Mouse (Mus musculus) splenic B cell, adult 2 months (primary cell): Measurements from ENCODE around the gene Mfsd2b.

Experiments used
- DNase-seq: peaks from one replicate; pipeline ENCODE4 v3.0.0-alpha.2; 2011; ENCODE audit warnings: low read depth, low spot score
- H3K27me3 ChIP-seq: 2 replicates; pipeline ENCODE4 v1.6.1; 2012; ENCODE audit warnings: mild to moderate bottlenecking, low read length, moderate library complexity, mixed read lengths; ENCODE audit not compliant: control insufficient read depth, poor library complexity, insufficient read depth, severe bottlenecking
- H3K36me3 ChIP-seq: 2 replicates; pipeline ENCODE4 v1.6.1; 2012; ENCODE audit warnings: mild to moderate bottlenecking, low read length, moderate library complexity, mixed read lengths; ENCODE audit not compliant: control insufficient read depth, poor library complexity, insufficient read depth, severe bottlenecking

Gene Mfsd2b

DNA sequence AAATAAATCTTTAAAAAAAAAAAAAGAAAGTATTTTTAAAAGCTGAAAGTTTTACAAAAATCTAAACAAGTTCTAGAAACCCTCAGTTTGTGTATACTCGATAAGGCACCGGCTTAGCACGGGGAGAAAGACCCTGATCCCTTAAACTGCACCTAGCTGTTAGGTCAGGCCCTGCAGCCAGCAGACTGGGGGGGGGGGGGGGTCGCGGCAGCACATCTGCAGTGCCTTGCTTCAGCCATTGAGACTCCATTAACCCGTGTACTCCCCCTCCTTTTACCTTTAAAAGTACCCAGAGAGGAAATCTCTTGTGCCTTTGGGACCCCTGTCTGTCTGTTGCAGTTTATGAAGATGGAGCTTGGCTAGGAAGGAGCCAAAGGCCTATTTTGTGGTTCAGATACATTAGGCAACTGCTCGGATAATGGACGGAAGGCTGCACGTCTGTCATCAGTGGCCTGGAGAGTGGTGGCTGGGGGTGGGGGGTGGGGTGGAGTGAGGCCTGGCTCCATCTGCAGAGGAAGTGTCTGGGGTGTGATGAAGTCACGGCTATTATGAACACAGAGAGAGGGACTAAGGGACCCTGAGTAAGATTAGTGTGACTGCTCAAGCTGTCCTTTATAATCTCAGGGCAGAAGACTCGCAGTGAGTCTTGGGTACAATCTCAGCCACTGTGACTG is 14.8 kb downstream of the Mfsd2b start:
- DNase-seq, result no peak
- Histone ChIP-seq H3K36me3 (no peaks in the 10 kb centered on the region), H3K27me3 (no peaks in the 10 kb centered on the region)

DNA sequence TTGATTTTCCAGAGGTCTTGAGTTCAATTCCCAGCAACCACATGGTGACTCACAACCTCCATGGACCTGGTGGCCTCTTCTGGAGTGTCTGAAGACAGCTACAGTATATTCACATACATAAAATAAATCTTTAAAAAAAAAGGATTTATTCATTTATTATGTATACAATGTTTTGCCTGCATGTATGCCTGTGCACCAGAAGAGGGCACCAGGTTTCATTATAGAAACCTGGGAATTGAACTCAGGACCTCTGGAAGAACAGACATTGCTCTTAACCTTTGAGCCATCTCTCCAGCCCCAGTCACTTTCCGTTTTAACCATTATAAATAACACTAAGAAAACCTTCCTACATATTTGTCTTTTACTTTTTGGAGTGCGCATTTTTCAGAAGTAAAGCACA is 17.3 kb downstream of the Mfsd2b start:
- DNase-seq, result no peak
- no peaks in the 10 kb centered on the region for H3K36me3 ChIP-seq
- H3K27me3 ChIP-seq, result no peaks in the 10 kb centered on the region

DNA sequence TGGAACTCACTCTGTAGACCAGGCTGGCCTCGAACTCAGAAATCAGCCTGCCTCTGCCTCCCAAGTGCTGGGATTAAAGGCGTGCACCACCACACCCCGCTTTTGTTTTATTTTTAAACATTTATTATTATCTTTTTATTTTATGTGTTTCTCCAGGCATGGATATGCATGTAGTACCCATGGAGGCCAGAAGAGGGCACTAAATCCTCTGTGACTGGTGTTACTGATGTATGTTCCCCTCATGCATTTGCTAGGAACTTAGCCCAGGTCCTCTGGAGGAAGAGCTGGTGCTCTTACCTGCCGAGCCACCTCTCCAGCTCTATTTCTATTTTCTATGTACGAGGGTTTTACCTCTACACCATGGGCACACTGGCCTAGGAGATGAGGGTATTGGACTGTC is 18.0 kb downstream of the Mfsd2b start:
- Histone ChIP-seq H3K27me3 (no peaks in the 10 kb centered on the region), H3K36me3 (no peaks in the 10 kb centered on the region)
- DNase-seq, result peak; percentile 63

DNA sequence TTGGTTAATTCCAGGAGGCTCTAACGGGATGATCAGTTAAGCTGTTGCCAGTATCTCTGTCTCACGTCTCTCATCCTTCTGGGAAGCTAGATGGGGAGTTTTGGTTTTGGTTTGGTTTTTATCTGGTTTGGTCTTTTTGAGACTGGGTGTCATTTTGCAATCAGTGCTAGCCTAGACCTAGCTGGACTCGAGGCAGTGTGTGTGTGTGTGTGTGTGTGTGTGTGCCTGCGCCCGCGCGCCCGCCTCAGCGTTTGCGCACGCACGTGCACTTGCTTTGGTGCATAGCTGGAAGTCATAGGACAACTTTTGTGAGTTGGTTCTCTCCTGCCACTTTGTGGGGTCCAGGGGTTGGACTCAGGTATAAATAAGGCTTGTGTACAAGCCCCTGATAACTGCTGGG is 30.4 kb downstream of the Mfsd2b start:
- DNase-seq, result peak; percentile 66
- Histone ChIP-seq H3K36me3 (no peaks in the 10 kb centered on the region), H3K27me3 (peaks cover 4% of the 10 kb centered on the region)

DNA sequence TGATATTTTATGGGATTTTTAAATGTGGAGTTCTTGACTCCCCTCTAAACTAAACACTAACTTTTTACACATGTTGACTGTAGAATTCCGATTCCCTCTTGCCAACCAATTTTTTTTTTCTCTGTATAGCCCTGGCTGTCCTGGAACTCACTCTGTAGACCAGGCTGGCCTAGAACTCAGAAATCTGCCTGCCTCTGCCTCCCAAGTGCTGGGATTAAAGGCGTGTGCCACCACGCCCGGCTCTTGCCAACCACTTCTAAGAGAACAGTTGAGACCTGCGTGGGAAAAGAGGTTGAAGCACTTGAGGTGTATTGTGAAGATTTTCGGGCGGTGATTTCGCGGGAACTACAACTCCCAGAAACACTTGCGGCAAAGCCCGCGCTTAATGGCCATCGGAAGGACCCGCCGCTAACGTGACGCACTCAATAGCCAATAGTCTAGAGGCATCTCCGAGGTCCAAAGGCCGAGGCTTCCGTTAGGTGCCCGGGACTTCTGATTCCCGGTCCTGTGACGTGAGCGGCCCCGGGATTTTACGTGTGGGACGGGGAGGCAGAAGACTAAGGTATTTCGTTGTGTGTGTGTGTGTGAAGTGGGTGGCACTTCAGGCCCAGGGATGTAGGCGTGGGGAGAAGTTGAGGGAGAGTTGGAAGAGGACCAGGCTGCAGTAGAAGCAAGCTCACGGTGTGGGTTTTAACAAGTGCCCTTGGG is 31.1 kb downstream of the Mfsd2b start, which contains the start of gene Wdcp:
Gene Wdcp, plus strand, starts transcription at position 414 of the 708 bp plus-strand sequence.
- DNase-seq, result peak; percentile 88
- Histone ChIP-seq H3K27me3 (peaks cover 4% of the 10 kb centered on the region), H3K36me3 (no peaks in the 10 kb centered on the region)

DNA sequence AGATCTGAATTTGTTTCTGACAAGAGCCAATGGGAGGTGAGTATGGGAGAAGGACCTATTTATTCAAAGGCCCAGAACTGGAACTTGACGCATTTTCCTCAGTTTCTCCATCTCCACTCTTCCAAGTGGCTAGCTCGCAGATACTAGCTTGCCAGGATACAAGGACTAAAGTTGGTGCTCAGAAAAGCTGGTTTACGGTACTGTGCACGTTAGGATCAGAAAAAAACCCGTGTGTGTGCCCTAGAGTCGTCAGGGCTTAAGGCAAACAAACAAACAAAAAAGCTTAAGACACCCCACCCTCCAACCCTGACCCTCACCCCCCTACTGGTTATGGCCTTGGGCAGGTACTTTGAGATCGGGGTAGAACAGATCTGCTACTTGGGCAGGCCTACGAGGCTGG is 31.7 kb downstream of the Mfsd2b start:
- Histone ChIP-seq H3K36me3 (no peaks in the 10 kb centered on the region), H3K27me3 (peaks cover 4% of the 10 kb centered on the region)
- DNase-seq, result no peak

DNA sequence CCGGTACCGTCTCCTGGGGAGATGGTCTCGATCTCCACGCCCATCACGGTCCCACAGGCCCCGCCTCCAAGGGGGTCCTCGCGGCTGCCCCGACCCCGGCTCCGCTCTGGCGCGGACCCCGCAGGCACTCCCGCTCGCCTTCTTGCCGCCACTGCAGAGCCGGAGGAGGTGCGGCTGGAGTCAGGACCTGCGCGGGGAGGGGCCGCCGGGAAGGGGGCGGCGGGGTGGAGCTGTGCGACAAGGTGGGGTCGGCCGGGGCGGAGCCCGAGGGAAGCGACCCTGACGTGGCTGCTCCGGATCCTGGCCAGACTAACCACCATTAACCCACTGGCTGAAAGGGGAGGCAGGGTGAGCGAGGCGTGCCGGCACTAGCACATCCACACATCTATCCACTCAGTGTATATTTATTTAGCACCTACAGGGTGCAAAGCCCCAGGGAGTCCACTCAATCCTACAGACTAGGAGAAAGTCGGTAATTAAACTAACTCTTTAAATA is 32.7 kb downstream of the Mfsd2b start, which contains the start of gene Fkbp1b:
Gene Fkbp1b, minus strand, starts transcription at position 200 of the 496 bp plus-strand sequence.
- no peaks in the 10 kb centered on the region for H3K36me3 ChIP-seq
- peaks cover 4% of the 10 kb centered on the region for H3K27me3 ChIP-seq
- peak; percentile 33 for DNase-seq

DNA sequence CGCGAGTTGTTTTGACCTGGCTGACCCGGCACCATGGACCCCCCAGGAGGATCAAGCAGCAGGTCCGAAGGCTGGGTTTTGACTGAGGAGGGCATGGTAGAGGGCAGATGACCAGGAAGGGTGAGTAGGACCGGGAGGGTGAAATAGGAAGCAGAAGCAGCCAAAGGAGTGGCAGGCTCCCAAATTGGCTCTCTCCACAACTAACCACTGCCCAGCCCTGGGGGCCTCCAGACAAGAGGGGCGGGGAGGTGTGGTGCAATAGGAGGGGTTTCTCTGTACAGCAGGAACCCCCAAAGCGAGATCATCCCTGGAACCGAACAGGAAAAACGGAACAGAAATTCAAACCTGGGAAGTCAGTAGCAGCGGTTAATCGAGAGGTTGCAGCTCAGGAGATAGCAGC is 33.4 kb downstream of the Mfsd2b start:
- Histone ChIP-seq H3K27me3 (peaks cover 4% of the 10 kb centered on the region), H3K36me3 (no peaks in the 10 kb centered on the region)
- peak; percentile 3 for DNase-seq

DNA sequence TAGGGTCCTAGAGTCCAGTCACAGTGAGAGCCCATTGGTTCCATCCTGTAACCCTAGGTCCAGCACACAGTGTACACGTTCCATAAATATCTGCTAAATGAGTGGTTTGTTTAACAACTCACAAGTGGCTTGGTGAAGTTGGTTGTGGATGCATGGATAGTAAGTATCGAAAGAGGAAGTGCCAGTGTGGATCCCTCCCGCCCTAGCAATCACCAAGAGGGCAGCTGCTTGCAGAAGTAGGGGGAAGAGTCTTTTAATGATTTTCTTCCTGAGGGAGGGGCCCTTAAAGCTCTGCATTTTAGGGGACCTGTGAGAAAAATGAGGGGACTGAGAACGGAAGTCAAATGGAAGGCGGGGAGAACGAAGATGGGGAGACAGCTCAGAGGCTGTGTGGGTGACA is 34.1 kb downstream of the Mfsd2b start:
- peaks cover 4% of the 10 kb centered on the region for H3K27me3 ChIP-seq
- no peaks in the 10 kb centered on the region for H3K36me3 ChIP-seq
- DNase-seq, result peak; percentile 29

DNA sequence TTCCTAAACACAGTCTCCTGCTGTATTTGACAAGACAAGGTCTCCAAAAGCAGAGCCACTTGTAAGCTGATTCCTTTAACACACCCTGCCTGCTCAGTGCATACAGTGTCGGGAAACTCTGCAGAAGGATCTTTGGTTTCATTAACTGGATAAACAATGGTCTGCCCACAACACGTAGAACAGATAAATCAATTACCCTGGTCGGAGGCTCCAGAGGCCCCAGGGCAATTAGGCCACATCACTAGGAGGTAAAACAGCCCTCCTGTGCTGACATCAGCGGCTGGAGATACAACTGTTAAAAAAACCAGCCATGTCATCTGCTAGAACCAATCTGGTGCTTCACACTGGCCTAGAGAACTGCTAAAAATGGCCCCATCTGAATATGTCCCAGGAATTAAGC is 37.2 kb downstream of the Mfsd2b start:
- Histone ChIP-seq H3K27me3 (peaks cover 4% of the 10 kb centered on the region), H3K36me3 (no peaks in the 10 kb centered on the region)
- DNase-seq, result no peak

DNA sequence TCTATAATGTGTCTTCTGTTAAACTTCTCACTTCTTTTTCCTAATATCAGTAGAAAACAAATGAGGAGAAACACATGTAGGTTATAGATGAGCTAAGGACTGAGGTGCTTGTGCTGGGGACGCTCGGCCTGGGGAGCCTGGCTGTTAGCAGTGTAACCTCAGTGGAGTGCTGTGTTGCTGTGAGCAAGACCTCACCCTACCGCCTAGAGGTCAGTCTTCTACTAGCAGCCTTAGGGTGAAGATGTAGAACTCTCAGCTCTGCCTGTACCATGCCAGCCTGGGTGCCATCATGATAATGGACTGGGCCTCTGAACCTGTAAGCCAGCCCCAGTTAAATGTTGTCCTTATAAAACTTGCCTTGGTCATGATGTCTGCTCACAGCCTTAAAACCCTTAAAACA is 46.9 kb downstream of the Mfsd2b start:
- Histone ChIP-seq H3K36me3 (peaks cover 8% of the 10 kb centered on the region; the same call in 1 of the 2 replicates), H3K27me3 (no peaks in the 10 kb centered on the region)
- peak; percentile 5 for DNase-seq

DNA sequence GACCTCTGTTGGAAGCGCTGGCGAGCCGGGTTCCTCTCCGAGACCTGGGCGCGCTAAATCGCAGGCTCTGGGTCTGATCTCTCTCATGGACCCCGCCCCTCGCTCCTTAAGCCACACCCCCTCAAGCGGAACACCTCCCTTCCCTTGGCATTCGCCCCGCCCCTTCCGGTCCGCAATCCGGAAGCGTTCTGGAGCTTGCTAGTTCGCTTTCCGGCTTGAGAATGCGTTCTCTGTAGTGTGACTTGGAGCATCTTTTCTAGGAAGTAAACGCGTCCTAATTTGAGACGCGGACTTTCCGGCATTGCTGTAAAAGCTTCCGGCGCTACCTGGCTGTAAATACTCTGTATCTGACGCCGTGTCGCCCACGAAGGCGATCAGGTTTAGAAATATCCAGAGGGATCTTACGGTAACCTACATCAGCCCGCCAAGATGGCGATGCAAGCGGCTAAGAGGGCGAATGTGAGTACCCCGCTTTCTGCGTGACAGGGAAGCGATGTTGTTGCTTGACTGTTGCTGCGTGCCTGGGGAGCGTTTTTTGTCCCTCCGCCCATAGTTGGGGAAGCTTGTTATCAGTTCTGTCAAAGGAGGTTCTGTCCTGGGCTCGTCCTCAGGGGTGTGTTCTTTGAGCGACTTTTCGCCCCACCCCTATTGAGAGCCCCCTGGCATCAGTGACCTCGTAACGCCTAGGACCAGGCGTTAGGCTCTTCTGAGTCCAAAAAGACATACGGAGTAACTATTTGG is 56.6 kb downstream of the Mfsd2b start, which contains the start of gene Sf3b6:
Gene Sf3b6, plus strand, starts transcription at position 184 of the 741 bp plus-strand sequence.
- Histone ChIP-seq H3K27me3 (no peaks in the 10 kb centered on the region), H3K36me3 (peaks cover 10% of the 10 kb centered on the region; the same call in 1 of the 2 replicates)
- DNase-seq, result peak; percentile 98

DNA sequence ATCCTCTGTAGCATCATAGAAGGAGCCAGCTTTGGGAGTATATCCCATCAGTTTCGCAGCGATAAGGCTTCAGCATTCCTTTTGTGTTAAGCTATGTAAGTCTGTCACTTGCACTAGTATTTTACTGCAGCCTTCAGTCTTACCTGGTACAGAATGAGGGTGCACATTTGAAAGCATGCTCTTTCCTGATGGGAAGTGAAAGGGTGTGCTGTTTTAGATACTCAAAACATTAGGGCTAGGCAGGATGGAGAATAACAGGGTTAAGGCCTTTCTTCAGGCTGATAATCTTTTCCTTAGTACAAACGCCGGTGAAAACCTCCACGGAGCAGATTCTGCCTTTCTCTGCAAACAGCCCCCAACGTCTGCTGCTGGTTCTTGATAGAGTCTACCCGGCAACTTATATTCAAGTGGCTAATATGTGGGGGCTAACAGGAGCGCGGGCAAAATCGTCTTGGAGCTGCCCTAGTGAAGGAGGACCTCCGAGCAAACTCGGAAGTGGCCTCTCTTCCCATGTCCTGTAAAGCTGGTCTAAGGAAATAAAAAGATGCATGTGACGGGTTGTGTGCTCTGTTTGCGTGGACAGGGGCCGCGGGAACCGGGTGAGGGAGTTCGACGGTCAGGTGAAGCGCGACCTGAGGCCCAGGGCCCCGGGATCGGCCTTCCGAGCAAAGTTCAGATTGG is 57.3 kb downstream of the Mfsd2b start:
- peaks cover 8% of the 10 kb centered on the region; the same call in 1 of the 2 replicates for H3K36me3 ChIP-seq
- H3K27me3 ChIP-seq, result no peaks in the 10 kb centered on the region
- no peak for DNase-seq

DNA sequence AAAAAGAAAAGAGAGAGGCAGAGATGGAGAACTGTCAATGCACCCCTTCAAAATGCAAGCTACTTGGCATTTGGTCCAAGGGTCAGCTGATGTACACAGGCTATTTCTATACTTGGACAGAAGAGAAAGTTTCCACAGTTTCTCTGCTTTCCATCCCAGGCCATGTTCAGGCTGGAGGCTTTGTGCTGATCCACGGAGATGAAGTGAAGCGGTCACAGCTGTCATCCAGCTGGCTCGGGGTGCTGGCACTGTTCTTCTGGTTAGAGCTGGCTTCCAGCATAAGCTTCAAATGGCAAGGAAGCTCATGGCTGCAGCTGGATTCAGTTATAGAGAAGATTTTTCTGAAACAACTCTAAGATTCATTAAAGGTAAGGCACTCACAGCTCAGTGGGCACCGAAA is 60.5 kb downstream of the Mfsd2b start:
- Histone ChIP-seq H3K36me3 (no peaks in the 10 kb centered on the region), H3K27me3 (no peaks in the 10 kb centered on the region)
- no peak for DNase-seq
